Mouse (Mus musculus) bone marrow macrophage, adult 2 months (primary cell): ENCODE results near the gene Sox11.

Source experiments
- CTCF ChIP-seq: IDR thresholded peaks from 2 replicates; pipeline ENCODE4 v1.5.1; 2012; ENCODE audit warnings: low read depth, mild to moderate bottlenecking, low read length, moderate library complexity
- POLR2A ChIP-seq: IDR thresholded peaks from 2 replicates; pipeline ENCODE4 v1.6.1; 2012; ENCODE audit warnings: mild to moderate bottlenecking, low read depth, low read length, borderline replicate concordance

- TF ChIP-seq CTCF (no peak), POLR2A (no peak)
Measured at GRCm38 (mm10) chr12:27340451-27341035, 1.8 kb downstream of the Sox11 start.
